Mouse (Mus musculus) stomach, embryonic 14.5 days (tissue): ENCODE data around the gene Klf13. TPM values are rescaled to one million over a fixed set of nuclear protein-coding genes. Genes with fewer than 3 reads are reported as not detected.

Experiments
- ATAC-seq: fragments of 200-750 bp; cut with Nextera tagmentation; 2 replicates; pipeline ENCODE4 v1.8.0; 2017; ENCODE audit warnings: low read depth, moderate TSS enrichment; ENCODE audit not compliant: insufficient number of reproducible peaks, insufficient read depth, low FRiP score
- H3K27ac ChIP-seq: fragments of 300-500 bp; sonication (generic); 2 replicates; pipeline ENCODE4 v1.5.1; 2014; ENCODE audit warnings: mild to moderate bottlenecking, low read length, moderate library complexity, mixed read lengths
- H3K27me3 ChIP-seq: fragments of 300-500 bp; sonication (generic); 2 replicates; pipeline ENCODE4 v1.6.1; 2014; ENCODE audit warnings: low read length, control low read depth, mixed read lengths; ENCODE audit not compliant: control insufficient read depth, insufficient read depth
- H3K36me3 ChIP-seq: fragments of 300-500 bp; sonication (generic); 2 replicates; pipeline ENCODE4 v1.6.1; 2014; ENCODE audit warnings: mild to moderate bottlenecking, control low read depth, low read length, moderate library complexity, mixed read lengths; ENCODE audit not compliant: control insufficient read depth, insufficient read depth
- H3K4me1 ChIP-seq: fragments of 300-500 bp; sonication (generic); 2 replicates; pipeline ENCODE4 v1.6.1; 2014; ENCODE audit warnings: low read length, control low read depth, mixed read lengths; ENCODE audit not compliant: control insufficient read depth, insufficient read depth
- H3K4me2 ChIP-seq: fragments of 300-500 bp; sonication (generic); replicated peaks from 2 replicates; pipeline ENCODE4 v1.6.1; 2014; ENCODE audit warnings: low read depth, low read length, control low read depth
- H3K4me3 ChIP-seq: fragments of 300-500 bp; sonication (generic); 2 replicates; pipeline ENCODE4 v1.5.1; 2014; ENCODE audit warnings: low read depth, low read length, control low read depth
- H3K9ac ChIP-seq: fragments of 300-500 bp; sonication (generic); replicated peaks from 2 replicates; pipeline ENCODE4 v1.6.1; 2014; ENCODE audit warnings: low read depth, mild to moderate bottlenecking, control low read depth, low read length, moderate library complexity, mixed read lengths
- H3K9me3 ChIP-seq: fragments of 300-500 bp; sonication (generic); 2 replicates; pipeline ENCODE4 v1.6.1; 2016; ENCODE audit warnings: low read depth, low read length, control low read depth; ENCODE audit not compliant: control insufficient read depth
- WGBS: fragments of 180-500 bp; shearing (Covaris S2); extraction: QIAGEN DNeasy Blood & Tissue Kit; methylation state at CpG from one replicate; pipeline ENCODE4 v1.1.7; 2014; 5-methylcytosine and 5-hydroxymethylcytosine counted together
- polyA plus RNA-seq: library from polyadenylated mRNA; unstranded; fragments of >200 nt; fragmentation: Nextera tagmentation; extraction: Ambion mirVana; gene quantifications from 2 replicates; pipeline ENCODE4 v1.2.1, GENCODE M21; 2014

Gene Klf13
- polyA plus RNA-seq = 35.5 and 38.5 TPM in 2 replicates

- H3K4me2 ChIP-seq = peak within 1 kb of the TSS; percentile 94
- H3K4me1 ChIP-seq = peaks cover 9% of the 10 kb centered on the region
- peak within 1 kb of the TSS; percentile 73 for H3K4me3 ChIP-seq
- H3K27ac ChIP-seq = peak within 1 kb of the TSS; percentile 90
- peak; percentile 91 for ATAC-seq
- WGBS = under 1% methylated on average over 50 of the region's 50 CpGs
- H3K9ac ChIP-seq = peak within 1 kb of the TSS; percentile 79
- H3K9me3 ChIP-seq = no peaks in the 10 kb centered on the region
- no peaks in the 10 kb centered on the region for H3K27me3 ChIP-seq
- no peaks in the 10 kb centered on the region for H3K36me3 ChIP-seq
Observed at GRCm38 (mm10) chr7:63938914-63939396, at the start of gene Klf13. Gene Klf13, minus strand, starts transcription at chr7:63938915.

- H3K9ac ChIP-seq = no peak overlapping the region
Observed at GRCm38 (mm10) chr7:63988391-63988790, 49.7 kb upstream of the Klf13 start.

DNA sequence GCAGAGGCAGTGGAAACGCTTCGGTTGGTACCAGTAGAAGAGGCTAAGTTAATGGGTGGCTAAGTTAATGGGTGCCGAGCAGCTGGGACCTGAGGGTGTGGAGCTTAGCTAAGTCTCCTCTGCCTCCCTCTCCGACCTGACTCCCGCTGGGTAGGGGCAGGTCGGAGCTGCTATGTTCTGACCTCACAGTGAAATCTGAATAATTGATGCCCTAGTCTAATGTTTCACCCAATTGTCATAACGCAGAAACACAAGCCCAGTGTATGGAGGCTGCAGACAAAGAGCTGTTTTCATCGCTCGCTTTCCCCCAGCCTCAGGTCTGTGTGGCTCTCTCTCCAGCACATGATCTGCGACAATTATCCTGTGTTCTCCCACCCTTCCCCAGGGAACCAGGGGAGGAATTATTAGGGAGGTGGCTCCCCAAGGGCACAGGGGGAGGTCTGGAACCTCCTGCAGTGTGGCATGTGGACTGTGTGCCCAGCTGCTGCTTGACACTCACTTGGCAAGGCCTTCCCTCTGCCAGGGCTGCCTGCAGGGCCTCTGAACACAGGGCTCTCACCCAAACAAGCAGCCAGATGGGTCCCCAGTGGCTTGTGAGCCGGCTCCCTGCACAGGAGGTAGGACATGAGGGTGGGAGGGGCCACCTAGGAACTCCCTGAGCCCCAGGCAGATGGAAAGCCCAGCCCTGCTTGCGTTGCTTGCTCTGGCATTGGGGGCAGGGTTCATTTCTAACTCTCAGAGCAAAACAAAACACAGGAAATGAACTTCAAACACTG lies 47.9 kb upstream of the Klf13 start:
- Histone ChIP-seq H3K9ac (no peak overlapping the region), H3K4me2 (no peak overlapping the region), H3K27ac (peak overlapping the region; percentile 21; the same call in 1 of the 2 replicates), H3K36me3 (no peaks in the 10 kb centered on the region), H3K9me3 (no peaks in the 10 kb centered on the region), H3K27me3 (no peaks in the 10 kb centered on the region), H3K4me1 (peaks cover 3% of the 10 kb centered on the region; the same call in 1 of the 2 replicates), H3K4me3 (no peak overlapping the region)
- peak; percentile 60 for ATAC-seq
- WGBS = 28% methylated on average over 12 of the region's 12 CpGs

More at GRCm38 (mm10) chr7:63988391-63988790, 49.7 kb upstream of the Klf13 start:
- peaks cover 3% of the 10 kb centered on the region; the same call in 1 of the 2 replicates for H3K4me1 ChIP-seq
- no peaks in the 10 kb centered on the region for H3K36me3 ChIP-seq
- H3K4me3 ChIP-seq = no peak overlapping the region
- H3K9me3 ChIP-seq = no peaks in the 10 kb centered on the region
- no peak for ATAC-seq
- H3K4me2 ChIP-seq = no peak overlapping the region
- WGBS = 85% methylated on average over 2 of the region's 2 CpGs
- no peak overlapping the region for H3K27ac ChIP-seq
- H3K27me3 ChIP-seq = no peaks in the 10 kb centered on the region

- H3K36me3 ChIP-seq = no peaks in the 10 kb centered on the region
- H3K4me3 ChIP-seq = no peak overlapping the region
- no peak overlapping the region for H3K4me2 ChIP-seq
- H3K4me1 ChIP-seq = peaks cover 3% of the 10 kb centered on the region; the same call in 1 of the 2 replicates
- no peaks in the 10 kb centered on the region for H3K9me3 ChIP-seq
- 69% methylated on average over 9 of the region's 9 CpGs for WGBS
- H3K27me3 ChIP-seq = no peaks in the 10 kb centered on the region
- H3K27ac ChIP-seq = no peak overlapping the region
- ATAC-seq = no peak
- no peak overlapping the region for H3K9ac ChIP-seq
Observed at GRCm38 (mm10) chr7:63985696-63986406, 47.1 kb upstream of the Klf13 start.

GRCm38 (mm10) chr7:63985266-63985665 lies 46.6 kb upstream of the Klf13 start:
- peaks cover 3% of the 10 kb centered on the region; the same call in 1 of the 2 replicates for H3K4me1 ChIP-seq
- H3K9me3 ChIP-seq = no peaks in the 10 kb centered on the region
- 85% methylated on average over 7 of the region's 7 CpGs for WGBS
- no peaks in the 10 kb centered on the region for H3K27me3 ChIP-seq
- no peak overlapping the region for H3K4me2 ChIP-seq
- H3K9ac ChIP-seq = no peak overlapping the region
- no peak for ATAC-seq
- H3K27ac ChIP-seq = no peak overlapping the region
- H3K4me3 ChIP-seq = no peak overlapping the region
- H3K36me3 ChIP-seq = no peaks in the 10 kb centered on the region

GRCm38 (mm10) chr7:63984329-63984728 lies 45.6 kb upstream of the Klf13 start:
- H3K4me2 ChIP-seq = no peak overlapping the region
- WGBS = 83% methylated on average over 2 of the region's 2 CpGs

GRCm38 (mm10) chr7:63977631-63978030 lies 38.9 kb upstream of the Klf13 start:
- Histone ChIP-seq H3K27me3 (no peaks in the 10 kb centered on the region), H3K4me1 (no peaks in the 10 kb centered on the region), H3K9me3 (no peaks in the 10 kb centered on the region), H3K36me3 (no peaks in the 10 kb centered on the region), H3K9ac (no peak overlapping the region), H3K4me3 (no peak overlapping the region), H3K27ac (no peak overlapping the region), H3K4me2 (no peak overlapping the region)
- no peak for ATAC-seq
- WGBS = 75% methylated on average over 4 of the region's 4 CpGs

More at GRCm38 (mm10) chr7:63984329-63984728, 45.6 kb upstream of the Klf13 start:
- Histone ChIP-seq H3K4me3 (no peak overlapping the region), H3K36me3 (no peaks in the 10 kb centered on the region), H3K27me3 (no peaks in the 10 kb centered on the region), H3K9ac (no peak overlapping the region), H3K4me1 (peaks cover 3% of the 10 kb centered on the region; the same call in 1 of the 2 replicates), H3K27ac (no peak overlapping the region), H3K9me3 (no peaks in the 10 kb centered on the region)
- ATAC-seq = no peak

DNA sequence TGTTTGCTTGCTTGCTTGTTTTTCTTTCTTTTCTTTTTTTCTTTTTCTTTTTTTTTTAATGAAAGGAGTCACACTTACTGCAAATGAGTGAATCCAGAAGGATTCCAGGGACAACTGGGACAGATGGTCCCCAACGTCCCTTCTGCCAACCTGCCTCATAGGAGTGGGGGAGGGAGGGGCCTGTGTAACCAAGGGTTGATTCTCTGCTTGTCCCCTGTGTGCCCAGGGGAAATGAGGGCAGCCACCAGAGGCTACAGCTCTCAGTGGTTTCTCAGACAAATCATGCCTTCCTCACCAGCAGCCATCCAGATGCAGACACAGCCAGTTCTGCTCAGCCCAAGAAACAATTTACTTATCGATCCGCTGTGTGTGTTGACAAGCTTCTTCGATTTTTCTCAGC lies 32.3 kb upstream of the Klf13 start:
- no peak overlapping the region for H3K9ac ChIP-seq
- no peak overlapping the region for H3K4me3 ChIP-seq
- no peak for ATAC-seq
- H3K4me2 ChIP-seq = no peak overlapping the region
- H3K27ac ChIP-seq = no peak overlapping the region
- H3K4me1 ChIP-seq = no peaks in the 10 kb centered on the region
- no peaks in the 10 kb centered on the region for H3K9me3 ChIP-seq
- WGBS = 73% methylated on average over 4 of the region's 4 CpGs
- H3K27me3 ChIP-seq = no peaks in the 10 kb centered on the region
- H3K36me3 ChIP-seq = no peaks in the 10 kb centered on the region
